Mouse (Mus musculus) erythroblast, embryonic 14.5 days (primary cell): ENCODE measurements around the gene Ccr9.

Experiments
- GATA1 ChIP-seq: IDR thresholded peaks from 2 replicates; pipeline ENCODE4 v1.6.1; 2012; ENCODE audit warnings: low read length, inconsistent platforms, mixed read lengths
- TAL1 ChIP-seq: IDR thresholded peaks from 3 replicates; pipeline ENCODE4 v1.6.1; 2012; ENCODE audit warnings: low read length, inconsistent platforms, mixed read lengths

- TF ChIP-seq GATA1 (no peak), TAL1 (no peak)
Observed at GRCm38 (mm10) chr9:123638668-123639089, 39.6 kb upstream of the Ccr9 start.
